Mouse (Mus musculus) cortical plate, adult 2 months (tissue): ENCODE measurements around the gene Hsd17b1. TPM values are rescaled to one million over a fixed set of nuclear protein-coding genes. Genes with fewer than 3 reads are reported as not detected.

Source experiments
- H3K27ac ChIP-seq: fragments of 200-500 bp; 2 replicates; pipeline ENCODE4 v1.5.1; 2012; ENCODE audit warnings: low read length, control low read depth, inconsistent platforms; ENCODE audit not compliant: insufficient read depth
- H3K4me1 ChIP-seq: fragments of 200-500 bp; 2 replicates; pipeline ENCODE4 v1.6.1; 2011; ENCODE audit warnings: low read length; ENCODE audit not compliant: control insufficient read depth, insufficient read depth
- H3K4me3 ChIP-seq: fragments of 200-500 bp; 2 replicates; pipeline ENCODE4 v1.5.1; 2011; ENCODE audit warnings: mild to moderate bottlenecking, low read length, control low read depth; ENCODE audit not compliant: insufficient read depth
- CTCF ChIP-seq: fragments of 200-500 bp; IDR thresholded peaks from 2 replicates; pipeline ENCODE4 v1.5.1; 2011; ENCODE audit warnings: mild to moderate bottlenecking, control low read depth, low read length; ENCODE audit not compliant: insufficient read depth; ENCODE audit errors: extremely low read depth
- POLR2A ChIP-seq: fragments of 200-500 bp; IDR thresholded peaks from 2 replicates; pipeline ENCODE4 v1.6.1; 2011; ENCODE audit warnings: mild to moderate bottlenecking, low read length, control low read depth; ENCODE audit not compliant: insufficient read depth; ENCODE audit errors: extremely low read depth
- polyA plus RNA-seq: library from polyadenylated mRNA; depleted of rRNA; stranded (reverse); fragments of >200 nt; gene quantifications from 2 replicates; pipeline ENCODE4 v1.2.3, GENCODE M21; 2012

Hsd17b1 gene
- polyA plus RNA-seq, 1 experiment = 0.42 TPM

GRCm38 (mm10) chr11:101045826-101046225 is 32.4 kb upstream of the Hsd17b1 start:
- Histone ChIP-seq H3K4me3 (no peak overlapping the region), H3K4me1 (peaks cover 10% of the 10 kb centered on the region), H3K27ac (no peak overlapping the region)
- no peak for TF ChIP-seq CTCF
- no peak for TF ChIP-seq POLR2A

DNA sequence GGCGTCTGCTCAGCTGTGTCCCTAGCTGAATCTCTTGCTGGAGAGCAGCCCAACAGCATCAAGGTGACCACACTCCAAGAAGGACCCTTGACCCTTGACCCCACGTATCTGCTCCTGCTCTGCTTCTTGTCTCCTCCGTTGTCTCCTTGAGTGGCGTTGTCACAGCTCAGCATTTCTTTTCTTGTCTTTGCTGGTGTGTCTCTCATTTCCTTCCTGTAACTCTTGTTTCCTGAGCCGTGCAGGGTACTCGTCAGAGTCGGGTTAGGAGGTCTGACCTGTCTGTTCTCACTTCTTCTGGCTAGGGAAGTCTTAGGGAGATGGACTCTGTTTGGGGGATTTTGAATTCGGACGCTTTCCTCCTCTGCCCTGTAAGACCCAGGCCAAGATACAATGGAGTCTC is 31.8 kb upstream of the Hsd17b1 start:
- H3K4me1 ChIP-seq = peaks cover 12% of the 10 kb centered on the region
- TF ChIP-seq POLR2A = no peak
- no peak for TF ChIP-seq CTCF
- no peak overlapping the region for H3K4me3 ChIP-seq
- no peak overlapping the region for H3K27ac ChIP-seq

GRCm38 (mm10) chr11:101047502-101047901 is 30.7 kb upstream of the Hsd17b1 start:
- H3K4me1 ChIP-seq = peaks cover 12% of the 10 kb centered on the region
- H3K4me3 ChIP-seq = no peak overlapping the region
- TF ChIP-seq CTCF = no peak
- TF ChIP-seq POLR2A = no peak
- no peak overlapping the region for H3K27ac ChIP-seq

- H3K4me1 ChIP-seq = peaks cover 12% of the 10 kb centered on the region
- H3K27ac ChIP-seq = 0 out of 2 replicates have a peak overlapping the region, but pooled peaks have one; percentile 1
- no peak overlapping the region for H3K4me3 ChIP-seq
- TF ChIP-seq CTCF (no peak), POLR2A (no peak)
Measured at GRCm38 (mm10) chr11:101050359-101050758, 27.9 kb upstream of the Hsd17b1 start.

GRCm38 (mm10) chr11:101051051-101051493 is 27.1 kb upstream of the Hsd17b1 start:
- Histone ChIP-seq H3K27ac (0 out of 2 replicates have a peak overlapping the region, but pooled peaks have one; percentile 1), H3K4me3 (no peak overlapping the region), H3K4me1 (peaks cover 12% of the 10 kb centered on the region)
- TF ChIP-seq POLR2A (no peak), CTCF (no peak)

DNA sequence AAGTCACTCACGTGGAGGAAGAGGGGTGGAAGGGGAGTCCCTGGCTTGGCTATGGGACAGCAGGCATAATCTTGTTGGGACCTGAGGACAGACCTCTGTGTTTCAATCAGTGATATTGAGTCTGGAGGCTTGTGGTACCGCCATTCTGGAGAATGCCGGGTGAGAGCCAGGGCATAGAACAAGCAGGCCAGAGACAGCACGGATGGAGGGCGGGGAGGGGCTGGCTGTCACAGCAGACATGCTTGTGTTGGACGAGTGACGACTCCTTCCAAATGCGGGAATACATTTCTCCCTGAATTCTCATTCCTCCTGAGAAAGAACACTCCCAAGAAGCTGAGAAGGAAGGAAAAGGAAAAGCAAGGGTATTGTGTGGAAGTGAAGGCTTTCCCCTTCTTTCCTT is 26.6 kb upstream of the Hsd17b1 start:
- no peak overlapping the region for H3K27ac ChIP-seq
- H3K4me1 ChIP-seq = peaks cover 12% of the 10 kb centered on the region
- H3K4me3 ChIP-seq = no peak overlapping the region
- TF ChIP-seq CTCF (no peak), POLR2A (no peak)

DNA sequence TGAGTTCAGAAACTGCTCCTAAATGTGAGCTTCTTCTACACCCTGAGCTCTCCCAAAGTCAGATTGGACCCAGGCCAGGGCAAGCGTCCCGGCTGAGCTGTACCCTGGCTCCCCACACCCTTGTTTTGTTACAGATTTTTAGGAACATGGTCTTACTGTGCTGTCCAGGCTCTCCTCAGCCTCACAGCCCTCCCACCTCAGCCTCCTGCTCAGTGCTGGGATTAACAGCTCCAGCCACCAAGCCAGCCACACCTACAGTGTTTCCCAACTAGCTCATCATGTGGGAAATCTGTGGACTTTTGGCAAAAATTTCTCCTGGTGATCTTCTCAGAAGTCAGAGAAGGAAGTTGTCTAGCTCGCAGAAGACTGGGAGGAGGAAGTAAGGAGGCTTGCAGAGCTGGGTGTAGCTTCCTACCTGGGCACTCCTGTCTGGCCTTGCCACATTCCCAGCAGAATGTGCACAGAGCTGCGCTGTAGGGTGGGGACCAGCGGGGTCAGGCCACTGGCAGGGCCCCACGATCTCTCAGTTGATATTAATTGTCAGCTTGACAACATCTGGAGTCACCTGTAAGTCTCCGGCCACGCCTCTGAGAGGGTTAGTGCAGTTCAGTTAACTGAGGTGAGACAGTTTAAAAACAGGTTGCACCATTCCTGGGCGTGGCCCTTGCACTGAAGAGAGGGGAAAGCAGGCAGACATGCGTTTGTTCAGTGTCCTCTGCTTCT is 25.3 kb upstream of the Hsd17b1 start:
- TF ChIP-seq CTCF = no peak
- no peak for TF ChIP-seq POLR2A
- Histone ChIP-seq H3K4me3 (no peak overlapping the region), H3K4me1 (peaks cover 12% of the 10 kb centered on the region), H3K27ac (0 out of 2 replicates have a peak overlapping the region, but pooled peaks have one; percentile 7)

- Histone ChIP-seq H3K4me3 (no peak overlapping the region), H3K4me1 (peaks cover 12% of the 10 kb centered on the region), H3K27ac (no peak overlapping the region)
- TF ChIP-seq POLR2A (no peak), CTCF (peak; percentile 23; the same call in 1 of the 2 replicates)
Measured at GRCm38 (mm10) chr11:101053974-101054373, 24.2 kb upstream of the Hsd17b1 start.

DNA sequence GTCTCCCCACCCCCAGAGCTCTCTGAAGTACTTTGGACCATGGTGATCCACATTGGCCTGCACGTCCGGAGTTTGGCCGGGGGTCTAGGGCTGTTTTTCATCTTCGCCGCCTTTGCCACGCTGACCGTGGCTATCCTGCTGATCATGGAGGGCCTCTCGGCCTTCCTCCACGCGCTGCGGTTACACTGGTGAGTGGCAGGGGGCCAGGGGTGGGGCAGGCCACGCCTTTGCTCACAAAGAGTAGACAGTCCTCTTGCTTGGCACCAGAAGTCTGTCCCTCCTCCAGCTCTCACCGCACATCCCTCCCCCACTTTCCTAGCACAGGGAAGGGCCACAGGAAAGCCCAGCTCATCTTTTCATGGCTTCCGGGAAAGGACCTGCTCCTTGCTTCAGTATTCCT is 22.8 kb upstream of the Hsd17b1 start:
- Histone ChIP-seq H3K4me3 (no peak overlapping the region), H3K27ac (no peak overlapping the region), H3K4me1 (peaks cover 7% of the 10 kb centered on the region)
- TF ChIP-seq POLR2A (no peak), CTCF (no peak)

DNA sequence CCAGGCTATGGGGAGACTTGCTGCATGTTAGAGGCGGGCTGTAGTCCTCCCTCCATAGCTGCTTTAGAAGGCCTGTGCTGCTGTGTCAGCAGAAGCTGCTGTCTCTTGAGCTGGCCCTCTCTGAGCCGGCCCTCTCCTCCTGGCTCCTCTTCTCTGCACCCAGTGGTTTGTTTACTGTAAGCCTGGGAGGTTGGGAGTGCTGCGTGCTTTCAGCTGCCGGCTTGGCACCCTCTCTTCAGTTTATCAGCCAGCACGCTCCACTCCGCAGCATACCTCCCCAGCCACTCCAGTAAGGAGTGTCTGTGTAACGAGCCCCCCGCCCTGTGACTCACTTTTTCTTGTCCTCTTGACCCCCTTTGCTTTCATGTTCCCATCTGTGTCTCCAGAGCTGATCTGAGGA is 21.3 kb upstream of the Hsd17b1 start:
- Histone ChIP-seq H3K4me1 (peaks cover 6% of the 10 kb centered on the region; the same call in 1 of the 2 replicates), H3K27ac (peak overlapping the region; percentile 43; the same call in 1 of the 2 replicates), H3K4me3 (no peak overlapping the region)
- TF ChIP-seq POLR2A (no peak), CTCF (no peak)

DNA sequence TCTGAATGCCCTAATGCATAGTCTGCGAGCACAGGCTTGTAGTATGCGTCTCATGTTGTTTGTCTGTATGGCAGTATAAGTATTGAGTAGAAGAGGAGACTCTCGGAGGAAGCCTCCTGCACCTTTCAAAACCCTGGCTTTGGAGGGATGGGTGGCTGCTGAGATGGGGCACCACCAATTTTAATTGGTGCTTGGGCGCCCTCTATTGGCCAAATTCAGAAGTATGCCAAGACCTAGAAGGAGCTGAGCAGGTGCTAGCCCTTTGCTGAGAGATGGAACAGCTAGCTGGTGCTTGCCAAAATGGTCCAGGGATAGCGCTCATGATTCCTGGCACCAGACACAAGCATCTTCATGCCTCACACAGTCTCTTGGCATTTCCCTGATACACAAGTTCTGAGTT is 20.4 kb upstream of the Hsd17b1 start:
- Histone ChIP-seq H3K27ac (peak overlapping the region; percentile 35; the same call in 1 of the 2 replicates), H3K4me3 (no peak overlapping the region), H3K4me1 (peaks cover 6% of the 10 kb centered on the region; the same call in 1 of the 2 replicates)
- no peak for TF ChIP-seq POLR2A
- TF ChIP-seq CTCF = peak; percentile 74
